Mouse (Mus musculus): ENCODE results near the gene Rfesd.

Gene Rfesd

DNA sequence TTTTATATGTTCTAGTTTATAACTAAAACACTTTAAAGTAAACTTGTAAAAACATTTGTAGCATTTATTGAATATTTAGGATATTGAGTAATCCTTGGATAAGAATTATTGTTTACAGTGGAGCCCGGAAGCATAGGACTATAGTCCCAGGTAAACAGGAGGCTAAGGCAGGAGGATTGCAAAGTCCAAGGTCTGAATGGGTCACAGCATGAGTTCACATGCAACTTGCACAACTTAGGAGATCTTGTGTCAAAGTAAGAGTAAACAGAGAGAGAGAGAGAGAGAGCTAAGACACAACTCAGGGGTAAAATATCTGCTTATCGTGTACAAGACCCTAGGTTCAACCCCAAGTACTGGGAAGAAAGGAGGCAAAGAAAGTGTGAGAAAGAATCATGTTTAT is 41.9 kb downstream of the Rfesd start:
- no peak for DNase-seq

DNA sequence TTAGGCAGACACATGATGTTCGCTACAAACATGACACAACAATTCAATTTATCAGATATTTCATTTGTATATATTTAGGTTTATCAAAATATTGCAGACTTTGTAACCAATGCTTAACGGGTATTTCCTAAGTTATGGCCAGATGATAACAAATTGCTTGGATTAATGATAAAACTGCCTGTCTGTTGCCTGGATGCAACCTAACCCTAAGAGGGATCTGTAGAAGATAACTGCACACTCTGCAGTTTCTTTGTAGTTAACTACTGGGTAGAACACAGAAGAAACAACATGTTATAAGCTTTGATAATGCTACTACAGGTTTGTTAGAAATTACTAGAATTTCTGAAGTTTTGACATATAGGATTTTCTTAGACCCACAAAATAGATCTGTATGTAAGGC is 42.3 kb downstream of the Rfesd start:
- no peak for DNase-seq

- no peak for DNase-seq
Measured at GRCm38 (mm10) chr13:75975629-75976028, 42.9 kb downstream of the Rfesd start.

DNA sequence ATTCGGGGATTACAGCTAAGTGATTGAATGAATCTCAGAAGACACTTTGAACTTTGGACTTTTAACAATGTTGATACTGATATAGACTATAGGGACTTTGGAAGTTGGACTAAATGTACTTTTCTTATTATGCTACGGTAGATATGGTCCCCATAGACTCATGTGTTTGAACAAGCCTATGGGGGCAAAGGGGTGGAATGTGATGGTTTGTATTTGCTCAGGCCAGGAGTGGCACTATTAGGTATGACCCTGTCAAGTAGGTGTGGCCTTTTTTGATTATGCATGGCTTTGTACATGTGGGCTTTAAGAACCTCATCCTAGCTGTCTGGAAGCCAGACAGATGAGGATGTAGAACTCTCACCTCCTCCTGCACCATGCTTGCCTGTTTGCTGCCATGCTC is 44.0 kb downstream of the Rfesd start:
- no peak for DNase-seq

DNA sequence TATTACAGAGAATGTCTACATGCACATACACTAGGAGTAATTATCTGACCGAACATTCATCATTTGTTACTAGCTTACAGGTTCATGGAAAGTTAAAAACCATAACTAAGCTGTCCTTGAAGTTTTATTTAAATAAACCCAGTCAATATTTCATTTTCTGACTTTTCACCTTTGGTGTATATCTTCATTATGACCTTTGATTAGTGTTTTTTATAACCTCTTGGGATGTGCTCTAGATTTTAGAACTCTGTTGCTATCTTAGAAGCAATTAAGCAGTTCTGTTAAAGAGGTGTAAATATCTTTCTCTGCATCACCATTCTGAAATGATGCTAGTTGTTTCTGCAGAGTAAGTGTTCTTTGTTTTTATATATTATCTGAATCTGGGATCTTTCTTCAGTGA is 51.7 kb downstream of the Rfesd start, which contains the start of gene Spata9:
Gene Spata9, plus strand, starts transcription at position 301 of the 400 bp plus-strand sequence.
- no peak for DNase-seq

DNA sequence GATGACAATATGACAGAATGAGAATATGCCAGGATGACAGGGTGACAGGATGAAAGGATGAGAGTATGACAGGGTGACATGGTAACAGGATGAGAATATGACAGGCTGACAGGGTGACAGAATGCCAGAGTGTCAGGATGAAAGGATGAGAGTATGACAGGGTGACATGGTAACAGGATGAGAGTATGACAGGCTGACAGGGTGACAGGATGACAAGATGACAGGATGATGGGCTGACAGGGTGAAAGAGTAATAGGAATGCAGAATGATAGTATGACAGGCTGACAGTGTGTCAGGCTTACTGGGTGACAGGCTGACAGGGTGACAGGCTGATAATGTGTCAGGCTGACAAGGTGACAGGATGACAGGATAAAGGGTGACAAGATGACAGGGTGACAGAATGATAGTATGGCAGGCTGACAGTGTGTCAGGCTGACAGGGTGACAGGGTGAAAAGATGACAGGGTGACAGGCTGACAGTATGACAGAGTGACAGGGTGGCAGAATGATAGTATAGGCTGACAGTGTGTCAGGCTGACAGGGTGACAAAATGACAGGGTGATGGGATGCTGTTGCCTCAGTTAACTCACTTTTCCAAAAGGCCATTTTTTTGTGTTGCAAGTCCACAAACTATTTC is 63.0 kb downstream of the Rfesd start:
- no peak for DNase-seq

Data from cerebellum, adult 18-20 months (tissue).